Mouse (Mus musculus) subcutaneous adipose tissue, adult 2 months (tissue): ENCODE results near the gene Gm43302. TPM values are rescaled to one million over a fixed set of nuclear protein-coding genes. Genes with fewer than 3 reads are reported as not detected.

Experiments
- polyA plus RNA-seq: library from polyadenylated mRNA; depleted of rRNA; stranded (reverse); fragments of >200 nt; gene quantifications from 2 replicates; pipeline ENCODE4 v1.2.3, GENCODE M21; 2012; ENCODE audit warnings: low replicate concordance; rRNA removed

The Gm43302 gene
- 4.0 and 5.5 TPM in 2 replicates for polyA plus RNA-seq

GRCm38 (mm10) chr5:105293226-105294165, at the start of gene Gm43302, which contains the start of gene Gbp6:
Gene Gm43302 (minus strand): TSS chr5:105293695.
Gene Gbp6 (minus strand): TSS chr5:105293698.

DNA sequence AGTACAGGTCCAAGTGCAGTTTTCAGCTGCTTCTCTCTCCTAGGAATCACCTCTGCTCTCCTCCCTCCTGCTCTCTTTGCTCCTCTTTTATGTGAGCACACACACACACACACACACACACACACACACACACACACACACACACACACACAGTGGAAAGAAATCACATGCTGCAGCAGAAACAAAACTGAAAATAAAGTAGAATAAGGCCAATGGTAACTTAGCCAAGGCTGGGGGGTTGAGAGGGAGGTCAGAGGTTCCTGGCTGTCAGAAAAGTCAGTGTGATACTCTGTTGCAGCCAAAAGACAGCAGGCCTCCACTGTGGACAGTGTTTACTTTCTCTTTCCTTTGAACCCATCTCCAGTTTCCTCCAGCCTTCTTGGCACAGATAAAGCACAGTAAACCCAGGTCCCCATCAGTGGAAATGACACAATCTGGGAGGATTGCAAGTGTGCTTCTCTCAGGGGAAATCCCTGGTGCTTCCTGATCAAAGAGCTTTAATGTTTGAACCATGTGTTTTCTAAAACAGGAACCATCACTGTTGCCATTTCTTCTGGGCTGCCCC, 53.9 kb downstream of the Gm43302 start, which contains the start of gene Gbp10:
Gene Gbp10 (minus strand): TSS at position 51 of the 565 bp plus-strand sequence.

Other genes with a start within 250 kb of the Gm43302 start
- gene Gbp9, start 154.2 kb downstream of the Gm43302 start, polyA plus RNA-seq: 10.5 and 16.6 TPM in 2 replicates
- 1.0 and 1.8 TPM in 2 replicates for gene Gbp8, start 154.2 kb downstream of the Gm43302 start, polyA plus RNA-seq
- 17.6 and 32.6 TPM in 2 replicates for gene Gbp4, start 154.1 kb downstream of the Gm43302 start, polyA plus RNA-seq
- 2.5 and 3.3 TPM in 2 replicates for gene Gbp10, start 54.2 kb downstream of the Gm43302 start, polyA plus RNA-seq
- gene Gbp6, start within 50 bp of the Gm43302 start, polyA plus RNA-seq: 11.4 and 12.4 TPM in 2 replicates
- 7.2 and 7.5 TPM in 2 replicates for gene Lrrc8b, start 122.1 kb upstream of the Gm43302 start, polyA plus RNA-seq
- 27.1 and 28.4 TPM in 2 replicates for gene Lrrc8c, start 225.7 kb upstream of the Gm43302 start, polyA plus RNA-seq